Mouse (Mus musculus): ENCODE data around the gene 4930412O13Rik.

Gene 4930412O13Rik

GRCm38 (mm10) chr2:9881611-9882023, 565 bp downstream of the 4930412O13Rik start:
- DNase-seq: no peak

GRCm38 (mm10) chr2:9882371-9882925, 1.4 kb downstream of the 4930412O13Rik start:
- DNase-seq: no peak

- DNase-seq: peak; percentile 9
Measured at GRCm38 (mm10) chr2:9882926-9883802, 2.1 kb downstream of the 4930412O13Rik start.

- DNase-seq: no peak
Measured at GRCm38 (mm10) chr2:9883803-9884532, 2.9 kb downstream of the 4930412O13Rik start.

- no peak for DNase-seq
Measured at GRCm38 (mm10) chr2:9884533-9885216, 3.6 kb downstream of the 4930412O13Rik start.

GRCm38 (mm10) chr2:9885217-9885770, 4.2 kb downstream of the 4930412O13Rik start:
- no peak for DNase-seq

- no peak for DNase-seq
Measured at GRCm38 (mm10) chr2:9886031-9886430, 5.0 kb downstream of the 4930412O13Rik start.

GRCm38 (mm10) chr2:9886921-9887610, 6.0 kb downstream of the 4930412O13Rik start:
- no peak for DNase-seq

GRCm38 (mm10) chr2:9887636-9888035, 6.6 kb downstream of the 4930412O13Rik start:
- no peak for DNase-seq

GRCm38 (mm10) chr2:9888913-9889650, 8.0 kb downstream of the 4930412O13Rik start, which contains the start of gene 9230102O04Rik:
9230102O04Rik (minus strand) TSS chr2:9889540.
- DNase-seq: no peak

GRCm38 (mm10) chr2:9889651-9890183, 8.7 kb downstream of the 4930412O13Rik start, which contains the start of gene Gata3:
Gata3 (minus strand) TSS chr2:9890034.
- DNase-seq: no peak

GRCm38 (mm10) chr2:9890251-9890650, 9.2 kb downstream of the 4930412O13Rik start:
- no peak for DNase-seq

- no peak for DNase-seq
Measured at GRCm38 (mm10) chr2:9890906-9891305, 9.9 kb downstream of the 4930412O13Rik start.

GRCm38 (mm10) chr2:9892541-9892940, 11.5 kb downstream of the 4930412O13Rik start:
- DNase-seq: no peak

GRCm38 (mm10) chr2:9893272-9893953, 12.4 kb downstream of the 4930412O13Rik start:
- no peak for DNase-seq

GRCm38 (mm10) chr2:9894836-9895593, 14.0 kb downstream of the 4930412O13Rik start:
- DNase-seq: no peak

- DNase-seq: no peak
Measured at GRCm38 (mm10) chr2:9896097-9896770, 15.2 kb downstream of the 4930412O13Rik start.

- no peak for DNase-seq
Measured at GRCm38 (mm10) chr2:9897846-9898245, 16.8 kb downstream of the 4930412O13Rik start.

Data from cerebellum, adult 9-11 months (tissue).